Mouse (Mus musculus): ENCODE data around the gene Il25. TPM values are rescaled to one million over a fixed set of nuclear protein-coding genes. Genes with fewer than 3 reads are reported as not detected.
"Not testable (repeated sequence)": the region's sequence is repeated elsewhere in the genome, so short reads cannot be mapped to it uniquely, and the experiment has no call there.

Gene Il25
- polyA plus RNA-seq, 1 experiment from 2014 or later, result not detected

DNA sequence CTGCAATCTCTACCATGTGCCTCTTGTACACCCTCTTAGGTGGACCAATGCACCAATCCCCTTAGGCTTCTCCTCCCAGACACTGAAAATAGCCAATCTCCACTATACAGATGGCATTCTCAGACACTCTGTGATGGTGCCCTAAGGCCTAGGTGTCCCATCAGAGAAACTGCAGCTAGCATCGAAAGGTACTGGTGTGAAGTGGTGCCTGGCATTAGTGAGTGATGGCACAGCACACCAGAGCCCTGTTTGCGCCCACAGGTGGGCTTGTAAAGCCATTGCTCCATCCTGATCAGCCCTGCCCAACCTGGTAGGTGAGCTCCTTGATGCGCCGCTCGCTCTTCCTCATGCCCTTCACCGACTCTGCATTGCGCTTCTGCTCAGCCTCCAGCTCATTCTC lies 11.5 kb downstream of the Il25 start:
- Histone ChIP-seq H3K27ac (ENCODE audit: low read depth, low read length) (no peak overlapping the region), H3K4me3 (ENCODE audit: low read depth, low read length) (no peak overlapping the region), H3K9me3 (replicated peaks; ENCODE audit: control insufficient read depth, low read length) (no peaks in the 10 kb centered on the region), H3K27me3 (ENCODE audit: control insufficient read depth, insufficient read depth, low read length) (no peaks in the 10 kb centered on the region; the same call in 1 of the 2 replicates), H3K36me3 (ENCODE audit: control insufficient read depth, insufficient read depth, low read length) (0 out of 2 replicates have a peak, but pooled peaks cover 5% of the 10 kb centered on the region), H3K4me2 (no peak overlapping the region), H3K9ac (ENCODE audit: low read depth, low read length) (no peak overlapping the region), H3K4me1 (ENCODE audit: control insufficient read depth, insufficient read depth, low read length) (peaks cover under 1% of the 10 kb centered on the region; the same call in 1 of the 2 replicates)
- no peak for ATAC-seq (replicated peaks; ENCODE audit: insufficient number of reproducible peaks, low FRiP score, low TSS enrichment)
- WGBS (ENCODE audit: insufficient replicate concordance), result 87% methylated on average over 7 of the region's 7 CpGs

DNA sequence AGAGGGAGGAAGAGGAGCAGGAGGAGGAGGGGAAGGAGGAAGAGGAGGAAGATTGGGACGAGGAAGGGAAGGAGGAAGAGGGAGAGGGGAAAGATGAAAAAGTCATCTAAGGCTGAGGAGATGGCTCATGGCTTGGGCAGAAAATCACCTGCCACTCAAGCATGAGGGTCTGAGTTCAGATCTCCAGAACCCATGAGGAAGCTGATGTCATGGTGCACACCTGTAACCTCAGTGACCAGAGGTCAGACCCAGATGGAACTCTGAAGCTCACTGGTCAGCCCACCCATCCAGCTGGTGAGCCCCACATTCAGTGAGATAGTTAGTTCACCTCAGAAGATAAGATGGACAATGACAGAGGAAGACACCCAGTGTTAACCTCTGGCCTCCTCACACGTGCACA lies 12.4 kb downstream of the Il25 start:
- H3K27ac ChIP-seq (ENCODE audit: low read depth, low read length), result no peak overlapping the region
- no peaks in the 10 kb centered on the region; the same call in 1 of the 2 replicates for H3K27me3 ChIP-seq (ENCODE audit: control insufficient read depth, insufficient read depth, low read length)
- 0 out of 2 replicates have a peak, but pooled peaks cover 9% of the 10 kb centered on the region for H3K36me3 ChIP-seq (ENCODE audit: control insufficient read depth, insufficient read depth, low read length)
- H3K9me3 ChIP-seq (replicated peaks; ENCODE audit: control insufficient read depth, low read length), result no peaks in the 10 kb centered on the region
- H3K4me2 ChIP-seq, result no peak overlapping the region
- WGBS (ENCODE audit: insufficient replicate concordance), result 63% methylated on average over 2 of the region's 2 CpGs
- H3K4me1 ChIP-seq (ENCODE audit: control insufficient read depth, insufficient read depth, low read length), result peaks cover 4% of the 10 kb centered on the region; the same call in 1 of the 2 replicates
- H3K9ac ChIP-seq (ENCODE audit: low read depth, low read length), result no peak overlapping the region
- no peak overlapping the region for H3K4me3 ChIP-seq (ENCODE audit: low read depth, low read length)
- ATAC-seq (replicated peaks; ENCODE audit: insufficient number of reproducible peaks, low FRiP score, low TSS enrichment), result no peak

DNA sequence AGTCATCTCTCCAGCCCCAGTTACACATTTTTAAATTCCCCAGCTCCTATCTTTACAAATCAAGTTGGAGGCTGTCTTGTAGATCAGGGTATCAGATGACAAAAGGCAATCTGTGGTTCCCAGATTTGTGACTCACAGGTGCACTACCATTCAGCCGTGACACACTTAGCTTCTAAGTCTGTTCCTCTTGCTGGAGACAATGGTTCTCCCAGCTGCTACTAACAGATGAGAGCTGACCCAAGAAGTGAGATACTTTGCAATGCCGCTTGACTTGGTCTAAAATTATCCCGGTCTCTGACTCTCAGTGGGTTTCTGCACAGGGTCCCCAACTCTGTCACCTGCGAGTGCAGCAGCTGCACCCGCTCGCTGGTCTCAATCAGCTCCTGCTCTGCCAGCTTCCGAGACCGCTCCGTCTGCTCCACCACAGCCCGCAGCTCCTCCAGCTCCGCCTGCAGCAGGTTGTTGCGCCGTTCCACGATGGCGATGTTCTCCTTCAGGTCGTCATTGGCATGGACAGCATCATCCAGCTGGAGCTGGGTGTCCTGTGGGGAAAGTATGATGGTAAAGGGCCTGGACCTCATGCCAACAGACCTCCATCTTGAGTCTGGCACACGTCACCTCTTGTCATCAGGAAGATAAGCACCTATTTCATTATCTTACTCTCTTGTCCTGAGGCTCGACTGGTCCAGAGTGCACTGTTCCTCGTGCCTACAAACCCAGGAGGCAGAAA lies 13.6 kb downstream of the Il25 start:
- ATAC-seq (replicated peaks; ENCODE audit: insufficient number of reproducible peaks, low FRiP score, low TSS enrichment), result no peak
- no peak overlapping the region for H3K27ac ChIP-seq (ENCODE audit: low read depth, low read length)

DNA sequence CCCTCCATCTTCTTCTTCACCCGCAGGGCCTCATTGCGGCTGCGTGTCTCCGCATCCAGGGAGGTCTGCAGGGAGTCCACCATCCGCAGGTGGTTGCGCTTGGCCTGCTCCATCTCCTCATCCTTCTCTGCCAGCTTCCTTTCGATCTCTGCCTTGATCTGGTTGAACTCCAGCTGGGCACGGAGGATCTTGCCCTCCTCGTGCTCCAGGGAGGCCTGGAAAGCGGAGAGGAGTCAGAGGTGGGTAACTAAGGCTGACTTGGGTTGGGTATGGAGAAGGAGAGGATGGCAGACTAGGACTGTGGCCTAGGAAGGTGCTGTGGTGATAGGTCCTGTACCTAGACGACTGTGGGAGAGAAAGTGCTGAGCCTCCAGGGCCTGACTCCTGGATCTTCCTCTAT lies 14.5 kb downstream of the Il25 start:
- not testable (repeated sequence) for H3K4me3 ChIP-seq (ENCODE audit: low read depth, low read length); H3K36me3 ChIP-seq (ENCODE audit: control insufficient read depth, insufficient read depth, low read length); H3K27me3 ChIP-seq (ENCODE audit: control insufficient read depth, insufficient read depth, low read length); H3K9me3 ChIP-seq (replicated peaks; ENCODE audit: control insufficient read depth, low read length); H3K4me2 ChIP-seq; H3K9ac ChIP-seq (ENCODE audit: low read depth, low read length); H3K27ac ChIP-seq (ENCODE audit: low read depth, low read length); ATAC-seq (replicated peaks; ENCODE audit: insufficient number of reproducible peaks, low FRiP score, low TSS enrichment); H3K4me1 ChIP-seq (ENCODE audit: control insufficient read depth, insufficient read depth, low read length)
- 77% methylated on average over 10 of the region's 11 CpGs for WGBS (ENCODE audit: insufficient replicate concordance)

More for the DNA sequence above, 13.6 kb downstream of the Il25 start:
- no peak overlapping the region for H3K9ac ChIP-seq (ENCODE audit: low read depth, low read length)
- H3K4me1 ChIP-seq (ENCODE audit: control insufficient read depth, insufficient read depth, low read length), result peaks cover 4% of the 10 kb centered on the region; the same call in 1 of the 2 replicates
- WGBS (ENCODE audit: insufficient replicate concordance), result 46% methylated on average over 19 of the region's 19 CpGs
- H3K27me3 ChIP-seq (ENCODE audit: control insufficient read depth, insufficient read depth, low read length), result no peaks in the 10 kb centered on the region; the same call in 1 of the 2 replicates
- H3K9me3 ChIP-seq (replicated peaks; ENCODE audit: control insufficient read depth, low read length), result no peaks in the 10 kb centered on the region
- no peak overlapping the region for H3K4me2 ChIP-seq
- 0 out of 2 replicates have a peak, but pooled peaks cover 9% of the 10 kb centered on the region for H3K36me3 ChIP-seq (ENCODE audit: control insufficient read depth, insufficient read depth, low read length)
- no peak overlapping the region for H3K4me3 ChIP-seq (ENCODE audit: low read depth, low read length)

DNA sequence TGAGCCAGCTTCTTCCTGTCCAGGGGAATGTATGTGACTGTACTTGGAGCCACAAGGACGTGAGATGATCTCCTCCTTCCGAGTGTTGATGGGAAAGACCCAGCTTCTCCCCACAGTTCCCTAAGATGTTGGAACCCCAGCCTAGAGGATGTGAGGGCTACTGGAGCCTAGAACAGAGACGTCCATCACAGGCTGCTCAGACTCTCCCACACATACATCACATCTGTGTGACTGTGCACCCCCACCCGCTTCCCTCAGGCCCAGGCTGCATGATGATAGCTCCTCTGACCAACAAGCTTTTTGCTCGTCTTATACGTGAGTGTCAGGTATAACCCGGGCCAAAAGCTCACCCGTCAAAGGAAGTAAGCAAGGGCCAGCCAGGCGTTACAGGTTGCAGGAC lies 16.3 kb downstream of the Il25 start:
- 72% methylated on average over 9 of the region's 9 CpGs for whole genome bisulfite sequencing (ENCODE audit: insufficient replicate concordance)
- no peak for ATAC-seq (replicated peaks; ENCODE audit: insufficient number of reproducible peaks, low FRiP score, low TSS enrichment)
- H3K9ac ChIP-seq (ENCODE audit: low read depth, low read length), result no peak overlapping the region
- peak overlapping the region; percentile 46; the same call in 1 of the 2 replicates for H3K27ac ChIP-seq (ENCODE audit: low read depth, low read length)
- H3K4me2 ChIP-seq, result no peak overlapping the region
- H3K9me3 ChIP-seq (replicated peaks; ENCODE audit: control insufficient read depth, low read length), result no peaks in the 10 kb centered on the region
- no peak overlapping the region for H3K4me3 ChIP-seq (ENCODE audit: low read depth, low read length)
- peaks cover 5% of the 10 kb centered on the region; the same call in 1 of the 2 replicates for H3K36me3 ChIP-seq (ENCODE audit: control insufficient read depth, insufficient read depth, low read length)
- H3K27me3 ChIP-seq (ENCODE audit: control insufficient read depth, insufficient read depth, low read length), result no peaks in the 10 kb centered on the region; the same call in 1 of the 2 replicates
- H3K4me1 ChIP-seq (ENCODE audit: control insufficient read depth, insufficient read depth, low read length), result peaks cover 4% of the 10 kb centered on the region; the same call in 1 of the 2 replicates

GRCm38 (mm10) chr14:54950493-54950892 lies 18.0 kb downstream of the Il25 start:
- Histone ChIP-seq H3K27me3 (ENCODE audit: control insufficient read depth, insufficient read depth, low read length) (no peaks in the 10 kb centered on the region; the same call in 1 of the 2 replicates), H3K4me3 (ENCODE audit: low read depth, low read length) (no peak overlapping the region), H3K9ac (ENCODE audit: low read depth, low read length) (0 out of 2 replicates have a peak overlapping the region, but pooled peaks have one; percentile 22), H3K4me1 (ENCODE audit: control insufficient read depth, insufficient read depth, low read length) (peaks cover 4% of the 10 kb centered on the region; the same call in 1 of the 2 replicates), H3K36me3 (ENCODE audit: control insufficient read depth, insufficient read depth, low read length) (peaks cover 6% of the 10 kb centered on the region; the same call in 1 of the 2 replicates), H3K9me3 (replicated peaks; ENCODE audit: control insufficient read depth, low read length) (no peaks in the 10 kb centered on the region), H3K27ac (ENCODE audit: low read depth, low read length) (0 out of 2 replicates have a peak overlapping the region, but pooled peaks have one; percentile 29), H3K4me2 (no peak overlapping the region)
- 47% methylated on average over 12 of the region's 12 CpGs for WGBS (ENCODE audit: insufficient replicate concordance)
- ATAC-seq (replicated peaks; ENCODE audit: insufficient number of reproducible peaks, low FRiP score, low TSS enrichment), result no peak

DNA sequence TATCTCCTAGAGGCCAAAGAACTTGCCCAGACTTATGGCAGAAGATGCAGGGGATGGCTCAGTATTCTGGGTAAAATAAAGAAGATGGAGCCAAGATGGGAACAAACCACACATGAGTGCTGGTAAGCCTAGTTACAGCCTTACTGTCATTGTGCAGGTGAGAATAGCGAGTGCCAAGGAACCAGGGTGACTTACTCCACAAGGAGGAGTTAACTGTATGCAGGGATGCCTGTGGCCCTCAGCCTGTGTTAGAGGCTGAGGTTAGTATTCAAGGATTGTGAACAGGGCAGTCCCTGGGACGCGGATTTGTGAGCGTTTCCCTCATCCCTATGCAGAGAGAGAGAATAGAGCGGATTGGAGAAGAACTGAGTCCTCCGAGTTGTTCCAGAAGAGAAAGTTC lies 19.1 kb downstream of the Il25 start:
- no peak overlapping the region for H3K4me2 ChIP-seq
- no peaks in the 10 kb centered on the region; the same call in 1 of the 2 replicates for H3K27me3 ChIP-seq (ENCODE audit: control insufficient read depth, insufficient read depth, low read length)
- H3K4me3 ChIP-seq (ENCODE audit: low read depth, low read length), result no peak overlapping the region
- no peaks in the 10 kb centered on the region for H3K9me3 ChIP-seq (replicated peaks; ENCODE audit: control insufficient read depth, low read length)
- H3K36me3 ChIP-seq (ENCODE audit: control insufficient read depth, insufficient read depth, low read length), result peaks cover 6% of the 10 kb centered on the region; the same call in 1 of the 2 replicates
- no peak for ATAC-seq (replicated peaks; ENCODE audit: insufficient number of reproducible peaks, low FRiP score, low TSS enrichment)
- peak overlapping the region; percentile 2; the same call in 1 of the 2 replicates for H3K27ac ChIP-seq (ENCODE audit: low read depth, low read length)
- WGBS (ENCODE audit: insufficient replicate concordance), result 81% methylated on average over 6 of the region's 6 CpGs
- peaks cover 4% of the 10 kb centered on the region; the same call in 1 of the 2 replicates for H3K4me1 ChIP-seq (ENCODE audit: control insufficient read depth, insufficient read depth, low read length)
- H3K9ac ChIP-seq (ENCODE audit: low read depth, low read length), result no peak overlapping the region

- H3K9ac ChIP-seq (ENCODE audit: low read depth, low read length), result no peak overlapping the region
- no peak overlapping the region; the same call in 1 of the 2 replicates for H3K4me2 ChIP-seq
- no peaks in the 10 kb centered on the region for H3K9me3 ChIP-seq (replicated peaks; ENCODE audit: control insufficient read depth, low read length)
- H3K4me1 ChIP-seq (ENCODE audit: control insufficient read depth, insufficient read depth, low read length), result 0 out of 2 replicates have a peak, but pooled peaks cover 4% of the 10 kb centered on the region
- no peak overlapping the region for H3K4me3 ChIP-seq (ENCODE audit: low read depth, low read length)
- H3K36me3 ChIP-seq (ENCODE audit: control insufficient read depth, insufficient read depth, low read length), result peaks cover 6% of the 10 kb centered on the region; the same call in 1 of the 2 replicates
- H3K27me3 ChIP-seq (ENCODE audit: control insufficient read depth, insufficient read depth, low read length), result no peaks in the 10 kb centered on the region; the same call in 1 of the 2 replicates
- H3K27ac ChIP-seq (ENCODE audit: low read depth, low read length), result 0 out of 2 replicates have a peak overlapping the region, but pooled peaks have one; percentile 16
- ATAC-seq (replicated peaks; ENCODE audit: insufficient number of reproducible peaks, low FRiP score, low TSS enrichment), result no peak
- WGBS (ENCODE audit: insufficient replicate concordance), result 73% methylated on average over 8 of the region's 8 CpGs
Observed at GRCm38 (mm10) chr14:54953664-54954206, 21.2 kb downstream of the Il25 start.

Measured in heart, embryonic 11.5 days (tissue).